Mouse (Mus musculus) limb, embryonic 10.5 days (tissue): ENCODE measurements around the gene Tsc22d4. TPM values are rescaled to one million over a fixed set of nuclear protein-coding genes. Genes with fewer than 3 reads are reported as not detected.
"Not testable (repeated sequence)": the region's sequence is repeated elsewhere in the genome, so short reads cannot be mapped to it uniquely, and the experiment has no call there.

Experiments
- DNase-seq: peaks from one replicate; pipeline ENCODE4 v3.0.0-alpha.2; 2017; ENCODE audit warnings: low spot score
- H3K27ac ChIP-seq: fragments of 300-500 bp; sonication (generic); 2 replicates; pipeline ENCODE4 v1.5.1; 2016; ENCODE audit warnings: mild to moderate bottlenecking
- H3K27me3 ChIP-seq: fragments of 300-500 bp; sonication (generic); 2 replicates; pipeline ENCODE4 v1.6.1; 2016; ENCODE audit warnings: low read depth, mild to moderate bottlenecking; ENCODE audit not compliant: poor library complexity, severe bottlenecking
- H3K36me3 ChIP-seq: fragments of 300-500 bp; sonication (generic); 2 replicates; pipeline ENCODE4 v1.6.1; 2016; ENCODE audit warnings: mild to moderate bottlenecking, moderate library complexity
- H3K4me1 ChIP-seq: fragments of 300-500 bp; sonication (generic); 2 replicates; pipeline ENCODE4 v1.6.1; 2016
- H3K4me3 ChIP-seq: fragments of 300-500 bp; sonication (generic); 2 replicates; pipeline ENCODE4 v1.5.1; 2016; ENCODE audit warnings: mild to moderate bottlenecking, moderate library complexity
- H3K9me3 ChIP-seq: fragments of 300-500 bp; sonication (generic); replicated peaks from 2 replicates; pipeline ENCODE4 v1.6.1; 2016; ENCODE audit warnings: mild to moderate bottlenecking
- WGBS: fragments of 180-500 bp; shearing (Covaris S2); methylation state at CpG from one replicate; pipeline ENCODE4 v1.1.7; 2016; 5-methylcytosine and 5-hydroxymethylcytosine counted together
- polyA plus RNA-seq: library from polyadenylated mRNA; unstranded; fragments of >200 nt; fragmentation: Nextera tagmentation; extraction: Ambion mirVana; gene quantifications from 2 replicates; pipeline ENCODE4 v1.2.1, GENCODE M21; 2016

Tsc22d4 gene
- 78.1 and 99.5 TPM in 2 replicates for polyA plus RNA-seq

DNA sequence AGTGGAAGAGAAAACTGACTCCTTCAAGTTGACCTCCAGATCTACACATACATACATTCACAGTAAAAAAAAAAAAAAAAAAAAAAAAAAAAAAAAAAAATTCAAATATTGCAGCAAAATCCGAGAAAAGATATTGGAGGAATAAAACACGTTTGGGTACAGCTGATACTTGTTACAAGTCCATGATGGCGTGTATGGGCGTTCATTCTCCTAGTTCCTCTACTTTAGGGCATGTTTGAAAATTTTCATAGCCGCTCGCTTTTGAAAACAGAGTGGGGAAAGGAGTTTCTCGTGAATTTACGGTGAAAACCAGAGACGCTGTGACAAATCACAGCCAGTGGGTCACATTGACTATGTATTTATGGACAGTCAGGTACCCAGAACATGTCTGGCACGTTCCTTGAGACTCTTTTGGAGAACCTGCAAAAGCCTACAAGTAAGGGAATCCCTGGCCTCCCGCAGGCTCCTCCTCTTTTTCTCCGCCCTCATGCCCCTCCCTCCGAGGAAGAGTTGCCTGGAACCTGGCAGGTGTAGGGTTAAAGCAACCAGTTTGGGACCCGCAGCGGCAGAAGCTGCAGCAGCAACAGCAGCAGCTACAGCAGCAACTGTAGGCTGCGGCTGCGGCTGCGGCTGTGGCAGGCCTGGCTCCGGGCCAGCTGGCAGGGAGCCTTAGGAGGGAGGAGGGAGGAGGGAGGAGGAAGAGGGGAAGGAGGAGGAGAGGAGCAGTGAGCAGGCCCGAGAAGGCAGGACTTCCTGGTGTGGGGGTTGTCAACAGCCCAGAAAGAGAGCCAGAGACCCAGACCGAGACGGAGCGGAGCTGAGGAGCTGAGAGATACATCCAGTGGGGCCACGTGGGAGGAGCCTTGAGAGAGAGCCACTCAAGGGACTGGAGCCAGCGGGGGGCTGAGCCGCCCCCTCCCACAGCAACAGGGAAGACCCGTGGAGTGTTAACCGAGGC is at the start of gene Tsc22d4:
Gene Tsc22d4 (plus strand): TSS at position 517 of the 958 bp plus-strand sequence.
- Histone ChIP-seq H3K36me3 (peaks cover 10% of the 10 kb centered on the region), H3K4me1 (peaks cover 59% of the 10 kb centered on the region), H3K27me3 (no peaks in the 10 kb centered on the region), H3K27ac (peak within 1 kb of the TSS; percentile 88), H3K9me3 (no peaks in the 10 kb centered on the region), H3K4me3 (peak within 1 kb of the TSS; percentile 81)
- peak; percentile 92 for DNase-seq
- 7% methylated on average over 28 of the region's 28 CpGs for WGBS

DNA sequence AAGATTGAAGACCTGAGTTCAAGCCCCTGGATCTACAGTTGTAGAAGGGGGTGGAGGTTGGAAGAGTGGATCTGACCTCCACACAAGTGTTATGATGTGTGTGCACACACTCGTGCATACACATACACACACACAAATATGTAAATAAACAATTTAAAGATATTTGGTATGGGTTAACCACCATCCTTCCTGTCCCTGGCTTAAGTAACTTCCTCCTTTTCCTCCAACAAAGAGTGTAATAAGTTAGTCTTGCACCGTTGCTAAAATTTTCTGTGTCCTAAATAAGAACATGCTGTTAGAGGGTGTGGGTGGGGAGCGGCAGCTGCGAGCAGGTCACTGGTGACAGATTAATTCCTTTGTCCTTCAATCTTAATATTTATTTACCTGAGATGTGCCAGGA is 49.6 kb upstream of the Tsc22d4 start:
- Histone ChIP-seq H3K4me1 (no peaks in the 10 kb centered on the region), H3K9me3 (no peaks in the 10 kb centered on the region), H3K4me3 (no peak overlapping the region), H3K36me3 (no peaks in the 10 kb centered on the region), H3K27me3 (no peaks in the 10 kb centered on the region), H3K27ac (no peak overlapping the region)
- 89% methylated on average over 4 of the region's 4 CpGs for WGBS
- DNase-seq: no peak

DNA sequence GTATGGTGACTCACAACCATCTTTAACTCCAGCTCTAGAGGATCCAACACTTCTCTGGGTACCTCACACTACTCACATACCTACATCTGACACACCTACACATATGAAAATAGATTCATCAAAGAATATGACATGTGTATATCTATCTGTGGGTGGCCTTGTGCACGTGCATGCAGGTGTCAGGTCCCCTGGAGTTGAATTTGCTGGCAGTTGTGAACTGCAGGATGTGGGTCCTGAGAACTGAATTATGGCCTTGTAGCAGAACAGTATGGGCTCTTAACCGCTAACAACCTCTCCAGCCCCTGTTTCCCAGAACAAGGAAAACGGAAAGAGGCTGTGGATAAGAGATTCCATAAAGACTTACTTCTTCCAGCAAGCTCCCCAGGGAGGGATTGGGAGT is 46.5 kb upstream of the Tsc22d4 start:
- WGBS: 71% methylated on average over 3 of the region's 3 CpGs

DNA sequence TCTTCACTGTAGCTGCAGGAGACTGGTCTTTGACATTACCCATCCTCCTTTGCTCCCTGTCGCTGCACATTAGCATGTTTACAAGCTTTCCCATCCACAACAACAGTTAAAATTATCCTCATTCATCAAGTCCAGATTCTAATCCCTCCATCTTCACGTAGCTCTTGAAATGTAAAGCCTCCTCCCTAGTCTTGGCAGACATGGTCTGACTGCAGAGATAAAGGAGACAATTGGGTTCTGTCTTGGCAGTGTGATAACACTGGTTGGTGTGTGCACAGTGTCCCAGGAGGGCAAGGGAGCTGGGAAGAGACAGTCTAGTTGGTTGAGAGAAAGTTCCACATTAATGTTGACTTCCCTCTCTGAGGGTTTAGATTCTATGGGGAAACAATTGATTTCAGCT is 45.7 kb upstream of the Tsc22d4 start:
- WGBS: 70% methylated on average over 2 of the region's 2 CpGs

More for the DNA sequence above, 46.5 kb upstream of the Tsc22d4 start:
- Histone ChIP-seq H3K27me3 (no peaks in the 10 kb centered on the region), H3K27ac (no peak overlapping the region), H3K36me3 (no peaks in the 10 kb centered on the region), H3K9me3 (no peaks in the 10 kb centered on the region), H3K4me3 (no peak overlapping the region), H3K4me1 (no peaks in the 10 kb centered on the region)
- no peak for DNase-seq

DNA sequence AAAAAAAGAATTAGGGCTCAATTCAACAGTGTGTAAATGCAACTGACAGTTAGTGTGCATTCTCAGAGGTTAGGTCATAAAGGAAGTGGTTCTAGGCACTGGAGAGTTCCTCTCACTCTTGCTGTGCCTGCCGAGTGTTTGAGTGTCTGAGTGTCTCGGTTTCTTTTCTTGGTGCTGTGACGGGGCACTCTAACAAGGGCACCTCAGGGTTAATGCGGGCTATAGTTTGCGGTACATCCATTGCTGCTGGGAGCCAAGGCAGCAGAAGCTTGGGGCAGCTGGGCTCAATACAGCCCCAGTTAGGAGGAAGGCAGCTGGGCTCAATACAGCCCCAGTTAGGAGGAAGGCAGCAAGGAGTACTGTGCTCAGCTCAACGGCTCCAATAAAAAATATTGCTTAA is 40.3 kb upstream of the Tsc22d4 start:
- DNase-seq: no peak
- Histone ChIP-seq H3K36me3 (no peaks in the 10 kb centered on the region), H3K27ac (no peak overlapping the region), H3K4me3 (no peak overlapping the region), H3K27me3 (no peaks in the 10 kb centered on the region), H3K4me1 (no peaks in the 10 kb centered on the region), H3K9me3 (no peaks in the 10 kb centered on the region)
- 62% methylated on average over 6 of the region's 6 CpGs for WGBS

More for the DNA sequence above, 45.7 kb upstream of the Tsc22d4 start:
- Histone ChIP-seq H3K36me3 (no peaks in the 10 kb centered on the region), H3K9me3 (no peaks in the 10 kb centered on the region), H3K4me1 (no peaks in the 10 kb centered on the region), H3K27me3 (no peaks in the 10 kb centered on the region), H3K4me3 (no peak overlapping the region), H3K27ac (no peak overlapping the region)
- DNase-seq: no peak

DNA sequence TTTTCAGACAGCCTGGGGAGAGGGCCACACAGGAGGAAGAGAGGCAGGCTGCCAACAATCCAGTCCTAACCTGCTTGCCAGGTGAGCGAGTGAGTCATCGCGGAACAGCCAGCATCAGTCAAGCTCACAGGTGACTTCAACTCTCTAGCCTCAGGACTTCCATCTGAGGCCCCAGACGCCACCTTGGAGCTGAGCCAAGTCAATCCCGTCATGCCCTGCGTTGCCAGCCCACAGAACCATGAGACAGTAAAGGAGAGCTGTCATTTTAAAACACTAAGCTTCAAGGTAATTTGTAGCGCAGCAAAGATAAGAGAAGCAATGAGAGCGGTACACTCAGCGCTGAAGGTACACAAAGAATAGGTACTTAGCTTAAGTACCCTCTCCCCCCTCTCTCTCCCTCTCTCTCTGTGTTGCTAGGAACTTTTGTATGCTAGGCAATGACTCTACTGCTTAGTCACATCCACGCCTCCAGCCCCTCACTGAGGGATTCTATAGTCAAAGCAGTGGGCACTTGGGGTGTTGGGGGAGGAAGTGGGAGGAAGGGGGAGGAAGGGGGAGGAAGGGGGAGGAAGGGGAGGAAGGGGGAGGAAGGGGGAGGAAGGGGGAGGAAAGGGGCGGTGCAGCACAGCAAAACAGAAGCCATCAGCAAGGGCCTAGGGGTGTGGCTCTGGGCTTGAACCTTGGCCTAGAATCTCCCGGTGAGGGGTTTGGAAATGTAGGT is 38.5 kb upstream of the Tsc22d4 start:
- 82% methylated on average over 12 of the region's 12 CpGs for WGBS

DNA sequence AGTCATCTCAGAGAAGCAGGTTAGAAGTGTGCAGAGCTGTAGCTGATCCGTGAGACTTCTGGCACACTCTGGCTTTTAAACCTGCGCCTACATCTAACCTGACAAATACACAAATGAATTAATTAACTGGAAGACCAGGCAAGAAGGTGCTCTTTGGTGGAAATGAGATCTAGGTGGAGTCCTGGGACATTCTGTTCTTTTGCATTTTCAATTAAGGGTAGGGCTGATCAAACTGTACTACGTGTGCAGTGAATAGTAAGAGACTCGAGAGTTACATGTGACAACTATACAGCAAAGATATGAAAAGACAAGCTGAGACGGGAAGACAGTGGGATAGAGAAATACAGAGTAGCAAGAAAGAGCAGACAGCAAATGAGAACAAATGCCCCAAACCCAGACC is 32.1 kb upstream of the Tsc22d4 start:
- H3K27me3 ChIP-seq: no peaks in the 10 kb centered on the region
- H3K9me3 ChIP-seq: no peaks in the 10 kb centered on the region
- no peak overlapping the region for H3K27ac ChIP-seq
- no peaks in the 10 kb centered on the region for H3K36me3 ChIP-seq
- no peaks in the 10 kb centered on the region for H3K4me1 ChIP-seq
- 87% methylated on average over 5 of the region's 5 CpGs for WGBS
- no peak overlapping the region for H3K4me3 ChIP-seq
- no peak for DNase-seq

More for the DNA sequence above, 38.5 kb upstream of the Tsc22d4 start:
- no peak overlapping the region for H3K27ac ChIP-seq
- H3K4me1 ChIP-seq: no peaks in the 10 kb centered on the region
- H3K36me3 ChIP-seq: no peaks in the 10 kb centered on the region
- H3K9me3 ChIP-seq: no peaks in the 10 kb centered on the region
- no peak overlapping the region for H3K4me3 ChIP-seq
- no peaks in the 10 kb centered on the region for H3K27me3 ChIP-seq
- DNase-seq: no peak

DNA sequence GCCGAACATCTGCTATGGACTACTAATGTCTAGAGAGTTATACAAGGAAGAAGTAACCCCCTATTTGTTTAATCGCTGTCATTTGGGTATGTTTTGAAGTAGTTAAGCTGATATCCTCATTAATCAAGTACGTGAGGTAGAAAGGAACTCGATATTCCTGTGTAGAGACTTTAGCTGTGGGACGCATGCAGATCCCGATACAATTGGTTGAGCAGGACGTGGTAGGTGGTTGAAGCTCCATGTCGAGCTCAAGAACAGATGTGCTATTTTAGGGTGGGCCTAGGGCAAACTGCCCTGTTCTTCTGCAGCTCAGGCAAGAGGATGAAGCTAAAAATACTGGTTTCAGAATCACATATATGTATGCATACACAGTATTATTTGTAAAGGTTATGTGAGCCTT is 29.8 kb upstream of the Tsc22d4 start:
- no peak overlapping the region for H3K27ac ChIP-seq
- no peaks in the 10 kb centered on the region for H3K36me3 ChIP-seq
- no peak overlapping the region for H3K4me3 ChIP-seq
- H3K4me1 ChIP-seq: peaks cover 5% of the 10 kb centered on the region
- no peaks in the 10 kb centered on the region for H3K9me3 ChIP-seq
- no peaks in the 10 kb centered on the region for H3K27me3 ChIP-seq
- 82% methylated on average over 8 of the region's 8 CpGs for WGBS
- DNase-seq: no peak

DNA sequence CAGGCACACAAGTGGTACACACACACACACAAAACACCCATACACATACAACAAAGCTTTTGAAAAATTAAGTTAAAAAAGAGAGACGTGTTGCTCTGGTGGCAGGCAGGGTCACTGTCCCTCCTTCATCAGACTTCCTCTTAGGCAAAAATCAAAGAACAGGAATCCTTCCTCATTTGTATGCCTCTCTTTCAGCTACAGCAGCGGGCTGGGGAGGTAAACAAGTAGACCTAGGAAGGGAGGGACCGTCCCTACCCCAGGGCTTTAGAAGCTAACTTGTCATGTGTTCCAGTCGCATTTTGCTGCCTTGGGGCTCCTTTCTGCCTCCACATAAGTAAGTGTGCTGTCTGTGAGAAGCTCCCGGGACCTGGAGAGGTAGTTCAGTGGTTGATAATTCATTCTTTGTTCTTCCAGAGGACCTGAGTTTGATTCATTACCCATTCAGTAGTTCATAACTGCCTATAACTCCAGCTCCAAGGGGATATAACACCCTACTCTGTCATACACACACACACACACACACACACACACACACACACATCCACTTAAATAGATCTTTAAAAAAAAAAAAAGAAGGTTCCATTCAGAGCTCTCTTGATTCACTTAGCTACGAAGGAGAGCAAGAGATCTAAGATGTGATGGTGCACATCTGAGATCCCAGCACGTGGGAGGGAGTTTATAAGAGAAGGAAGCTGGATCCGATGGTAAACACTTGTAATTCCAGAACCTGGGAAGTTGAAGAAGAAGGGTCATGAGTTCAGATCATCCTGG is 27.3 kb upstream of the Tsc22d4 start:
- DNase-seq: no peak
- H3K4me1 ChIP-seq: peaks cover 6% of the 10 kb centered on the region
- no peaks in the 10 kb centered on the region for H3K36me3 ChIP-seq
- peaks cover 5% of the 10 kb centered on the region; the same call in 1 of the 2 replicates for H3K27me3 ChIP-seq
- H3K9me3 ChIP-seq: no peaks in the 10 kb centered on the region
- no peak overlapping the region for H3K4me3 ChIP-seq
- no peak overlapping the region for H3K27ac ChIP-seq
- WGBS: 66% methylated on average over 8 of the region's 8 CpGs

DNA sequence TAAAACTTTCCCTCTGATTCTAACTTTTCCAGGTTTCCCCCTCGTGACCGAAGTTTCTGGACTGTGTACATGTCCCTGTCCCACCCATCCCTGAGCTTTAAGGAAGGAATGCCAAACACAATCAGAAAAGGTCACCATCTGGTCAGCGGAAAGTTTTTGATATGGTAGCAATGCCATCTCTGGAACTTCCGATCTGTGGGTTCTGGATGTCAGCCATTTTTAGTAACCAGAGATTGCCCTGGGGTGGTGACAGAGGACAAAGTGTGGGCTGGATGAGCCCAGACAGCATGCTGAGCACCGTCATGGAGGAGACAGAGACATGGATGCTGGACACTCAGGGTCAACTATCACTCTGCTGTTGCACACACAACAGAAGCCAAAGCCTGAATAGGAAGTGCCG is 26.4 kb upstream of the Tsc22d4 start:
- H3K27ac ChIP-seq: no peak overlapping the region
- peaks cover 5% of the 10 kb centered on the region; the same call in 1 of the 2 replicates for H3K27me3 ChIP-seq
- no peaks in the 10 kb centered on the region for H3K9me3 ChIP-seq
- H3K36me3 ChIP-seq: no peaks in the 10 kb centered on the region
- no peak for DNase-seq
- H3K4me1 ChIP-seq: peaks cover 6% of the 10 kb centered on the region
- 90% methylated on average over 6 of the region's 6 CpGs for WGBS
- H3K4me3 ChIP-seq: no peak overlapping the region

DNA sequence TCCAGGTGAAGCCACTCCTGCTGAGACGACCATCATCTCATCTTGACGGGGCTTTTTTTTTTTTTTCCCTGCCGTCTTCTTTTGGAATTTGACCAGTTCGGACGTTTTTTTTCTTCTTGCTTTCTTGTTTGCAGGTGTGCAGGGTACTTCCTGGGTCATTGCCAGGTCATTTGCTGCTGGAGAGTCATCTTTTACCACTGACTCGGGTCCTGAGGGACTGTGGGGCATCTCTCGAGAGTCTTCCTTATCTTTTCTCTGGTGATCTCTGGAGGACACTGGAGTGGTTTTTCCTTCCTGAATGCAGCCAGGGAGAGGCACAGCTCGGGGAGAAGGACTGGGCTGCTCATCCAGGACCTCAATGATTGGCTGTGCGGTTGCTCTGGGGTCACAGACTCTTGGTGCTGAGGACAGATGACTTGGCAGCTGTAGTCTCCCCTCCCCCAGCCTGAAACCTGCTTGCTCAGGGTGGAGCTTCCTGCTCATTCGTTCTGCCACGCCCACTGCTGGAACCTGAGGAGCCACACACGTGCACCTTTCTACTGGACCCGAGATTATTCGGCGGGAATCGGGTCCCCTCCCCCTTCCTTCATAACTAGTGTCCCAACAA is 24.9 kb upstream of the Tsc22d4 start:
- not testable (repeated sequence) for H3K27me3 ChIP-seq, H3K27ac ChIP-seq, H3K4me1 ChIP-seq, H3K36me3 ChIP-seq, H3K9me3 ChIP-seq, DNase-seq
- 21% methylated on average over 10 of the region's 16 CpGs for WGBS
- peak overlapping the region; percentile 26; the same call in 1 of the 2 replicates for H3K4me3 ChIP-seq

DNA sequence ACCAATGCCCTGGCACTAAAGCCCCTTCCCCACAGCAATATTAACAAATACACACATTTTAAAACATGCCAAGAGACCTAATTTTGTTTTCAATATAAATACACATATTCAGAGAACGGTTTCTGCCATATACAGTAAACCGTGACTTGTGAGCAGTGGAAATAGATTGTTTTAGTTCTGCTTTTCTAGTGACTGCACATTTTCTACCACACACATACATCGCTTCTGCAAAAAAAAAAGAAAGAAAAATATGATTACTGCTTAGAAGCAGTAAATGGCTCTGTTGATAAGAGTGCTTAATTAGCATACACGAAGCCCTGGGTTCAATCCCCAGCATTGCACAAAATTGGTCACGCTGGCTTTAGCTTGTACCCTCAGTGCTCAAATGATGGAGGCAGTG is 21.7 kb upstream of the Tsc22d4 start:
- H3K4me3 ChIP-seq: no peak overlapping the region
- 94% methylated on average over 5 of the region's 5 CpGs for WGBS
- H3K4me1 ChIP-seq: peaks cover 6% of the 10 kb centered on the region
- H3K36me3 ChIP-seq: no peaks in the 10 kb centered on the region
- H3K27ac ChIP-seq: no peak overlapping the region
- no peaks in the 10 kb centered on the region for H3K9me3 ChIP-seq
- no peak for DNase-seq
- H3K27me3 ChIP-seq: peaks cover 5% of the 10 kb centered on the region; the same call in 1 of the 2 replicates
